Mouse (Mus musculus) left cerebral cortex, postnatal 10 days (tissue): ENCODE data around the gene Hist2h3b. TPM values are rescaled to one million over a fixed set of nuclear protein-coding genes. Genes with fewer than 3 reads are reported as not detected.
"Not testable (repeated sequence)": the region's sequence is repeated elsewhere in the genome, so short reads cannot be mapped to it uniquely, and the experiment has no call there.

Experiments used
- DNase-seq, 2 experiments: peaks; one replicate each; pipeline ENCODE4 v3.0.0; 2021 to 2022; ENCODE audit warnings: low spot score in 2 of 2, mixed read lengths in 1 of 2; ENCODE audit errors: extremely low spot score in 1 of 2
- intact Hi-C: fragments of 180-260 bp; cut with DNase I; formaldehyde crosslinking; loops from one replicate; pipeline ENCODE4 v1.15.1; 2025
- total RNA-seq, 2 experiments: library from RNA; stranded (reverse); gene quantifications; 2 replicates each; pipeline ENCODE4 v1.2.3; 2021

The Hist2h3b gene
- total RNA-seq, 2 experiments from 2014 or later: 116 to 121 TPM

- intact Hi-C loops: no loop called here
- DNase-seq: no peak
These were observed 12.4 kb upstream of the Hist2h3b start for GRCm38 (mm10) chr3:96255926-96256593.

DNA sequence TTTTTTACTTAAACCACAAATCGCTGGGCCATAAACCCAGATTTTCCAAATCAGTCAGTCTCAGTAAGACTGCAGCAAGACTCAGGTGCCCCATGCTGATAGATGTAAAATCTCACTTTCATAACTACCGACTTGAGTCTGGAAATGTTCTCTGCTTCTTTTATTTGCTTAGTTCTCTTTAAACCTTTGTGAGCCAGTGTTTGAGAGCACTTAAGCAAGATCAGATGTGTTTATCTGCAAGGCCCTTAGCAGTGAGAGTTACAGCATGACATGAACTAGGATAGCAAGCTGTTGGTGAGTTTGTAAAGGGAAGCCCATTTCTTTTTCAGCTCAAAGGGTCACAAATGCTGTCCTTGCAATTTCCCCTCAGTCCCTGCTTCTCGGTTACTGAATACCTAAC lies 11.3 kb upstream of the Hist2h3b start:
- DNase-seq: no peak
- intact Hi-C loops: no loop called here

- DNase-seq: no peak
- intact Hi-C loops: no loop called here
These were observed 8.2 kb upstream of the Hist2h3b start for GRCm38 (mm10) chr3:96260220-96260619.

GRCm38 (mm10) chr3:96261623-96262022 lies 6.8 kb upstream of the Hist2h3b start:
- no peak for DNase-seq
- intact Hi-C loops: no loop called here

DNA sequence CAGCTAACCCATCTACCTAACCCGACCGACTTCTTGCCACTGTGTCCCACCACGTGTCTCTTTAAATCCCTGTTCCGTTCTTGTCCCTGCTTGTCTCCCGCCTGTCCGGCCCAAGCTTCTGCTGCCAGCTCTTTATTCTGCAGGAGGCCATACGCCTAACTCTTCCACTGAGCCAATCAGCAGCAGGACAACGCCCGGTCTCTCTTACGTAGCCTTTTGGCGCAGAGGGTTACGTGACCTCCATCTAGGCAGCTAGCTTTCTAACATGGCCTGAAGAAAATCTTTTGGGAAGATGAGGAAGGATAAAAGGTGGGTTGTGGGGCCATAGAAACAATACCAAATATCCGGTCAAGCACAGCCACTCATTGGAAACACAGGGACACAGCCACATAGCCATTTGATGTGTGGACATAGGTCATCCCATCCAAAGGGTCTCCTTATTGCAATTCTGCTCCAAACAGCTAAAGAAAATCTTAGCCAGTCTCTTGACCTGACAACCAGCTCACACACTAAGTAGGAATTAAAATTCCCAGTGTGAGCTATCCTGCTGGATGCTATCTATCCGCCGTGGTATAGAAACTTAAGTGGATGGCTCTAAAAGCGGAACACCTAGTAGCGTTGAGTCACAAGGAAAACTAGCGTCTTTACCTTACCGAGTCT lies 6.1 kb upstream of the Hist2h3b start:
- peak; percentile 78 to 83 for DNase-seq
- intact Hi-C loops: no loop called here

DNA sequence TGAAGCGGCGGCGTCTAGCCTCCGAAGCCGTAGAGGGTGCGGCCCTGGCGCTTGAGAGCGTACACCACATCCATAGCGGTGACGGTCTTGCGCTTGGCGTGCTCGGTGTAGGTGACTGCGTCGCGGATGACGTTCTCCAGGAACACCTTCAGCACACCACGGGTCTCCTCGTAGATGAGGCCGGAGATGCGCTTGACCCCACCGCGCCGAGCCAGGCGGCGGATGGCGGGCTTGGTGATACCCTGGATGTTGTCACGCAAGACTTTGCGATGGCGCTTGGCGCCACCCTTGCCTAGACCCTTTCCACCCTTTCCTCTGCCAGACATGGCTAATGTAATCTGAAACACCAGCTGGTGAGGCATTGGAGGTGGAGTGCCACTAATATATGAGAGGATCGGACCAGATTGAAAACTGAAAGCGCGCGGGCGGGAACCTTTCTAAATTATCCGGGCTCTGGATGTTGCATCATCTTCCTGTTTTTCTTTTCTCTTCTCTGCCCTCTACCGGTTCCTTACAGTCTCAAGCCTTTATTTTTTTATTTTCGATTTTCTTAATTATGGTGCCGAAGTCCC lies 5.4 kb upstream of the Hist2h3b start, which contains the start of gene Hist2h4:
Hist2h4 (minus strand) TSS at position 333 of the 572 bp plus-strand sequence.
- intact Hi-C loops: no loop called here

DNA sequence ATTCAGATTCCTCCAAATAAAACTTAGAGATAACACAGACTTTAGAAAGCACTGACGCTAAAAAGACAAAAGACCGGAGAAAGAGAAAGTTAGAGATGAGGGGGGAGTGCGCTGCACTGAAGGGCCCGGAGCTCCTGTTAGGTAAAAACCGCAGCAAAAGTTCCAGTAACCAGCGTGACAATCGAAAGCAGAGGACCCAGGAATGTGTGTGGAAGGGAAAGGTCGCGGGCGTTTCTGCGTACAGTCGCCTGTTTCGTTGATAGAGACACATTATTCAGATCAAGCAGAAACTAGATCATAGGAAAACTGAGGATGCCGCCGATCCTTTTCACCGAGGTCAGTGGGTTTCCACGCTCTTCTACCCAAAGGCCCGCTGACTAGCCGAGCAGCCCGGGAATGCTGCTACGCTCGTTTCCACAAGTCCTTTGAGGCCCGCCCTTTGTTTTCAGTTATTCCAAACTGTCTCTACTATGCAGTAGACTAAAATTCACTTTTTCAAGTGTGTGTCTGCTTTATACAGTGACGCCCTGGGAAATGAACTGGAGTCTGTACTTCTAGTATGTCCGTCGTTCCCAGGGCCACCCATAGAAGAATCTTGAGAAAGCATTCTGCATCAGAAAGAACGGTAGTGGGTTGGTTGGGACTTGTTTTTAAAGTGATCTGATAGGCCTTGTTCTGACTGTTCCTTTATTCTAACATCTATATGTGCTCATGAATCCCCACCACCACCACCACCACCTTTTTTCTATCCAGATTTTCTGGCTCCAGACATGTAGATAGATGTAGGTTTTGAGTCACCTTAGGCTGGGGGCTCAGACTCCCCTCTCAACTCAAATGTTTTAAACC lies 4.7 kb upstream of the Hist2h3b start:
- intact Hi-C loops: no loop called here
- DNase-seq: peak in 1 of 2 experiments; percentile 45

More for the DNA sequence above, 5.4 kb upstream of the Hist2h3b start, which contains the start of gene Hist2h4:
- peak; percentile 93 to 98 for DNase-seq

- intact Hi-C loops: no loop called here
- DNase-seq: no peak
These were observed 4.0 kb upstream of the Hist2h3b start for GRCm38 (mm10) chr3:96264404-96264949.

DNA sequence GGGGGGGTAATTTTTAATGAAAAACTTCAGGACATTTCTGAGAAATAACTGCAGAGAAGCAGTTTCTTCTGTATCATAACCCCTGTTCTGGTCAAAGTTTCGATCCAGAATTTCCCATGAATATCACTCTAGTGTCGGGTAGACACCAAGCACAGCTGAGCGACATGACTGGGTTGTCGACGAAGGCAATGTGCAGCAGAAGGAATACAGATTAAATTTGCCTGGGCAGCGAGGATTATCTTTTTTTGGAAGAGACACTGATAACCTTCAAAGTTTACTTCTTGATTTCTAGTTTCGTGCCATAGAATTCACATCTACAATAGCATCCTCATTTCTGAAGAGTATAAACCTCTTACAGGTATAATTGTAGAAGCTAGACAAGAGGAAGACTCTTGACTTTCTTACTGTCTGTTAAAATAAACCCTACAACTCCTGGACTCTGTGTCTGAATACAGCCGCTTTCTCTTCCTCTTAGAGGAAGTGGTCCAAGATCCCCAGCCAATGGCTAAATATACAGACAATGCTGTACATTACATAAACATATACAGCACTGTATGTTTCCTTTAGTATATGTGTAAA lies 2.2 kb upstream of the Hist2h3b start:
- intact Hi-C loops: no loop called here
- DNase-seq: no peak

DNA sequence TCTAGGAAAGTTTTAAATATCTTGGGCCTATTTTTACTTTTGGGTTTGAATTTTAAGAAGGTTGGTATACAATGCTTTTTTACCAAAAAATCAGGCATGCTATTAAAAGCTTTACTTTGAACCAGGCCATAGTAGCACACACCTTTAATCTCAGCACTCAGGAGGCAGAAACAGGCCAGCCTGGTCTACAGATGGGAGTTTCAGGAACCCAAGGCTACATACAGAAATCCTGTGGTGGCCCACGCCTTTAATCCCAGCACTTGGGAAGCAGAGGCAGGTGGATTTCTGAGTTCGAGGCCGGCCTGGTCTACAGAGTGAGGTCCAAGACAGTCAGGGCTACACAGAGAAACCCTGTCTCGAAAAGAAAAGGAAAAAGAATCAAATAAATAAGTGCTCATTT lies 913 bp upstream of the Hist2h3b start:
- DNase-seq: no peak
- intact Hi-C loops: no loop called here

GRCm38 (mm10) chr3:96268776-96269378 lies 423 bp downstream of the Hist2h3b start:
- DNase-seq, intact Hi-C loops: not testable (repeated sequence)

GRCm38 (mm10) chr3:96269511-96270474 lies 1.3 kb downstream of the Hist2h3b start, which contains the start of gene Hist2h2bb:
Gene Hist2h2bb (plus strand): TSS chr3:96269752.
- intact Hi-C loops: no loop called here
- DNase-seq: peak; percentile 93 to 95

GRCm38 (mm10) chr3:96273591-96274465 lies 5.4 kb downstream of the Hist2h3b start:
- intact Hi-C loops: no loop called here
- DNase-seq: no peak

DNA sequence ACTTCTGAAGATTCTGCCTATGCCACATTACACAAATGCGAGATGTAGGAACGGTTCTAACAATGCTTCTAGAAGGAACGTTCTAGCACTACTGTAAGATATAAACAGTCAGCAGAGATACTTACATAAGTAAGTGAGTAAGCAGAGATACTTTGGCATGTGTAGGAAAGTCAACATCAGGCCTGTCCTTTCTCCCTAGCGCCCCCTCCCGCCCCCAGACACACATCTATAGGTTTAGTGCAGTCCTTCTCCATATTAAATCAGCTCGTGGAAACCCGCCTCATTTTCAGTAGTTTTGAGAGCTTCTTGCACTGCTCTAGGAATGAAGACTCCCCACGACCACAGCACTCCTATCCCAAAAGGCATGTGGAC lies 9.0 kb downstream of the Hist2h3b start:
- DNase-seq: peak in 1 of 2 experiments; percentile 60
- intact Hi-C loops: no loop called here

DNA sequence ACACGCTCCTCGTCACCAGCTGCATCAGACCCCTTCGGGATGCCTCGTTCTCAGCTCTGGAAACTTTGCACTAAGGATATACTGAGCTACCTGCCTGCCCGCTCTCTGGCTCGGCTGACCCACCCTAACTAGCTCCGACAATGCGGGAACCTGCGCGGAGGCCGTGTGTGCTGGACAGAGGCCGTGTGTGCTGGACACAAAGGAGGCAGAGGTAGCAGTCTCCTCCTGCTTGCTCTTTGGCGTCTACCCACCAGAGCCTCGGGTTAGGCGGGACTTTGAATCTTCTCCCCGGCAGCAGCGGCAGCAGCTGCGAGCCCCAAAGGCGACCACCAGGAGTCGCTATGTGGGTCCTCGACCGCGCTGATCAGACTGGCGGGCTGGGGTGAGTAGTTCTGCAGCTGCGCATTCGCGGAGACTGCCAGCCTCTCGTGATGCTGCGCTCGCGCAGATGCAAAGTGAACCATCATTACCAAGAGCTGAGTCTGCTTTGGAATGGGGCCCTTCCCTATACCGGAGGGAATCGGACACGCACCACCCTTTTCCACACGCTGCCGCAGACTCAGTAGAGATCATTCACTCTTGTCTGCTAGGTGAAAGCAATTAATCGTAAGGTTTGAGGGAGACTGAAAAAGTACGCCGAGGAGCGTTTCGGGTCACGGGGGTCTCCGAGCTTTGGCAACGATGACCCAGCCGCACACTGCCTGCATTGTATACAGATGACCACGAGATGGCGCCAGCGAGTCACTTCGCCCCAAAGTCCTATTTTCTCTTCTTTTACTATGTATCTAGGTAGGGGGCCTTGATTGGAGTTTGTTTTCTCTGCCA lies 9.6 kb downstream of the Hist2h3b start:
- intact Hi-C loops: no loop called here
- peak; percentile 93 to 95 for DNase-seq
